Mouse (Mus musculus) kidney, postnatal 10 days (tissue): Measurements from ENCODE around the gene Gm4553.
"Not testable (repeated sequence)": the region's sequence is repeated elsewhere in the genome, so short reads cannot be mapped to it uniquely, and the experiment has no call there.

Experiments
- DNase-seq: peaks from one replicate; pipeline ENCODE4 v3.0.0; 2021; ENCODE audit warnings: mixed read lengths

Gene Gm4553

DNA sequence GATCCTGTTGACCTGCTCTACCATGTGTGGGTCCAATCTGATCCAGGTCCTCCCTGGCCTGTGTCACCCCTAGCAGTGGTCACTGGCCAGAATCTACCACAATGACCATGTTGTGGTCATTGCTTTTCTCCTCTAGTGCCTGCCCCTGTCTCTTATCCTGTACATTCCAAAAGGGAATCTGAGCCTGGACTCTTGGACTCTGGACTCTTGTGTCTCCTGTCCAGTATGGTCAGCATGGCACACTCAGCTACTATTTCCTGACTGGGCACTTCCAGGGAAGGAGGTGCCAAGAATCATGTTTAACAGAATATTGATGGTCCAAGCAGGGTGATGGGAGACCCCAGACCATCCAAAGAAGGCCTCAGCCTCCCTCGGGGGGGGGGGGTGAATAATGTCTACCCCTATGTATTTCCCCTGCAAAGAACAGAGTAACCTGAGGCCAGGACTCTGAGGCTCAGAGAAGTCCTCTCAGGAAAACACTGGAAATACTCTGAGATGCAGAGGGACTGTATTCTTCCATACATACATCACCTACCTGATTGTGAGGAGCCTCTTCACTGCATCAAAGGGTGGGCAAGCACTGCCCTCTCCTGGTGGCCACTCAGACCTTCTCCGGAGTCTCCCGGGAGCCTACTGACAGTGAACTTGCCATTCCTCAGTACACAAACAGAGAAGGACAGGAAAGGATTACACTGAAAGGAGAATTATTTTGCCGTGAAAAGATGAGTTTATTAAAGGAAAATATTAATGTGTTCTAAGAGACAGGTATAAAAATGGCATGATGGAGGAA, 31.1 kb downstream of the Gm4553 start:
- DNase-seq, result peak; percentile 26

GRCm38 (mm10) chr7:142128843-142129242, 36.7 kb downstream of the Gm4553 start:
- DNase-seq, result no peak

- DNase-seq, result not testable (repeated sequence)
These were observed 44.9 kb downstream of the Gm4553 start, which contains the start of gene Gm45618 for GRCm38 (mm10) chr7:142120629-142121028. Gm45618 (minus strand) TSS chr7:142120729.

- DNase-seq, result peak; percentile 12
These were observed 45.9 kb downstream of the Gm4553 start for GRCm38 (mm10) chr7:142119632-142120031.
